In the genomic region with DNA sequence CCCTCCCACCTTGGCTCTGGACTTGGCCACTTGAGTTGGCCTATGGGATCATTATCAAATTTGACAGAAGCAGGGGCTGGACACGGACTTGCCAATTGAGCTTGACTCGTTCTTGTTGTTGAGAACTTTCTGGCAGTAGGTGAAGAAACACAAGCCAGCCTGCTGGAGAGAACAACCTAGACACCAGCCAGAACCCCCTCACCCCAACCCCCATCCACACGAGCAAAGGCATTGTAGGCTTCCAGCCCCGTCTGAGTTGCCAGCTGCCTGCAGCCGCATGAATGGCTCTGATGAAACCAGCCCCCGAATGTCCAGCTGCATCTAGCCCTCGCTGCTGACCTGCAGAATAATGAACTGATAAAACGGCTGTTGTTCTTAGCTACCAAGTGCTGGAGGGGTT, we compare ENCODE assay signal across 8 mouse cellular contexts.
DNase-seq lines count a peak whose midpoint lies in the region; ATAC-seq lines count a peak whose summit lies in the region.

No protein-coding gene starts in this region.

- intact Hi-C loops in left cerebral cortex, postnatal 10 days (cut with DNase I): no loop called here
- intact Hi-C loops in heart, postnatal 36 days (cut with DNase I): loop anchor here (2.0 to 5.0 kb wide), 3 partner anchors 54 to 123 kb away; partner anchors contain the start of gene Magi3

- ATAC-seq in erythroblast, adult 5-6 weeks (replicated peaks; ENCODE audit: low FRiP score, poor library complexity, severe bottlenecking): no peak

- peak; percentile 42 to 59 for DNase-seq in left cerebral cortex, postnatal 10 days (ENCODE audit: extremely low spot score in 1 of 2, low spot score in 2 of 2)
- no peak for DNase-seq in left cerebral cortex, adult 11 months (ENCODE audit: low spot score)
- DNase-seq in frontal cortex, postnatal 14 days (ENCODE audit: low spot score in 2 of 2): peak; percentile 29 to 37
- DNase-seq in heart, postnatal 36 days: peak; percentile 56 to 68
- peak; percentile 46 for DNase-seq in lung, postnatal 25 days (ENCODE audit: low spot score)
- DNase-seq in right cerebral cortex, postnatal 4 days: peak; percentile 33
- DNase-seq in testis, postnatal 14 days (ENCODE audit: low spot score): no peak

Comparison
In these comparisons a context has a peak if more than half of its experiments do, and no peak if none do; other contexts are left out.
1. DNase-seq: peak in left cerebral cortex, postnatal 10 days (2 of 2), frontal cortex, postnatal 14 days (2 of 2), heart, postnatal 36 days (2 of 2), lung, postnatal 25 days (single experiment) and right cerebral cortex, postnatal 4 days (single experiment); none in left cerebral cortex, adult 11 months (single experiment) and testis, postnatal 14 days (single experiment).